Mouse (Mus musculus) cortical plate, adult 2 months (tissue): ENCODE measurements around the gene Ctrb1.

ENCODE experiments used
- CTCF ChIP-seq: fragments of 200-500 bp; IDR thresholded peaks from 2 replicates; pipeline ENCODE4 v1.5.1; 2011; ENCODE audit warnings: mild to moderate bottlenecking, control low read depth, low read length; ENCODE audit not compliant: insufficient read depth; ENCODE audit errors: extremely low read depth
- POLR2A ChIP-seq: fragments of 200-500 bp; IDR thresholded peaks from 2 replicates; pipeline ENCODE4 v1.6.1; 2011; ENCODE audit warnings: mild to moderate bottlenecking, low read length, control low read depth; ENCODE audit not compliant: insufficient read depth; ENCODE audit errors: extremely low read depth

DNA sequence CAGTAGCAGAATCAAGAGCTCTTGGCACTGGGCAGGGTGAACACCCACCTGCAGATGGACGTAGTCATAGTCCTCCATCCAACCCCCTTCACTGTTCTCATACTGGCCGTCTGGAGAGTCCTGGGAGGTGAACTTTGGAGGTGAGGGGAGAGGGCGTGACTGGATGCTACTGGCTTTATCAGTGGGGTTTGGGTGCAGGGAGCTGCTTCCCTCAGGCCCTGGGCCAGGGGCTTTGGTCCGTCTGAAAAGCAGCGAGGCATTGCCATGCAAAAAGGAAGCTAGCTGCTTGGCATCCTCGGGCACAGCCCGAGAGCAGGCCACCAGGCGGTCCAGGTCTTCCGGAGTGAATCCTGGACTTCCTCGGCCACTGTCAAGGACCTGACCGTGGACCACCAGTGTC is 22.5 kb upstream of the Ctrb1 start:
- TF ChIP-seq CTCF, result no peak
- TF ChIP-seq POLR2A, result no peak
